Mouse (Mus musculus): Measurements from ENCODE around the gene Pde4d. TPM values are rescaled to one million over a fixed set of nuclear protein-coding genes. Genes with fewer than 3 reads are reported as not detected.

The Pde4d gene
- total and polyA plus RNA-seq, 2 experiments from 2014 or later: 19.0 to 103 TPM

DNA sequence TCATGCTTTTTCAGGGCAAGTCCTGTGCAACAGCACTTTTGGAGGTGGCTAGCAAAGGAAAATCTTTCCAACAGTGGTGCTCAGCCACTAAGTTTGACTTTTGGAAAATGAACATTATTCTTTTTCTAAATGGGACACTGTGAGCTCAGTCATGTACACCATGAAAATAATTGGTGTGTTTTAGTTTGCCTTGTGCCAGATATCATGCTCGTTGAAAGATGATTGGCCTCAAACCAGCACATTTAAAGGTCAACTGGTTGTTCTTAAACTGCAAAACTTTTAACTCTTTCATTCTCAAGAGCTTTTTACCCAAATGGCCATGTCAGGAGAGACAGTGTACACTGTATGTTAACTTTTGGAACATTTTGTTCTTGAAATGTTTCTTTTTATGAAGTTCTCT is 17.3 kb downstream of the Pde4d start:
- no peak for DNase-seq (ENCODE audit: low spot score)
- Histone ChIP-seq H3K4me2 (ENCODE audit: low read depth, low read length, poor library complexity, severe bottlenecking) (no peak overlapping the region), H3K9ac (replicated peaks; ENCODE audit: low read length, poor library complexity, severe bottlenecking) (no peak overlapping the region), H3K9me3 (ENCODE audit: low read length) (no peaks in the 10 kb centered on the region), H3K27me3 (ENCODE audit: insufficient read depth, low read length) (no peaks in the 10 kb centered on the region), H3K4me3 (ENCODE audit: low read depth, low read length) (no peak overlapping the region), H3K4me1 (ENCODE audit: insufficient read depth, low read length) (no peaks in the 10 kb centered on the region), H3K36me3 (ENCODE audit: insufficient read depth, low read length) (no peaks in the 10 kb centered on the region), H3K27ac (ENCODE audit: low read depth, low read length) (no peak overlapping the region)
- no peak for TF ChIP-seq CTCF (IDR thresholded peaks at IDR 0.05)
- no peak for ATAC-seq (ENCODE audit: low FRiP score)
- 80% methylated on average over 1 of the region's 1 CpGs for WGBS

- WGBS: 96% methylated on average over 3 of the region's 3 CpGs
- no peak overlapping the region for H3K9ac ChIP-seq (replicated peaks; ENCODE audit: low read length, poor library complexity, severe bottlenecking)
- no peak overlapping the region for H3K4me2 ChIP-seq (ENCODE audit: low read depth, low read length, poor library complexity, severe bottlenecking)
- DNase-seq (ENCODE audit: low spot score) (no peak), ATAC-seq (ENCODE audit: low FRiP score) (no peak)
- no peaks in the 10 kb centered on the region for H3K4me1 ChIP-seq (ENCODE audit: insufficient read depth, low read length)
- no peaks in the 10 kb centered on the region for H3K36me3 ChIP-seq (ENCODE audit: insufficient read depth, low read length)
- H3K27me3 ChIP-seq (ENCODE audit: insufficient read depth, low read length): no peaks in the 10 kb centered on the region
- no peak overlapping the region for H3K27ac ChIP-seq (ENCODE audit: low read depth, low read length)
- no peak overlapping the region for H3K4me3 ChIP-seq (ENCODE audit: low read depth, low read length)
- no peaks in the 10 kb centered on the region for H3K9me3 ChIP-seq (ENCODE audit: low read length)
- TF ChIP-seq CTCF (IDR thresholded peaks at IDR 0.05): no peak
Measured at GRCm38 (mm10) chr13:108480451-108480850, 30.7 kb downstream of the Pde4d start.

GRCm38 (mm10) chr13:108485036-108485435 is 35.3 kb downstream of the Pde4d start:
- H3K36me3 ChIP-seq (ENCODE audit: insufficient read depth, low read length): no peaks in the 10 kb centered on the region
- no peak for TF ChIP-seq CTCF (IDR thresholded peaks at IDR 0.05)
- no peak overlapping the region for H3K4me2 ChIP-seq (ENCODE audit: low read depth, low read length, poor library complexity, severe bottlenecking)
- no peak for DNase-seq (ENCODE audit: low spot score)
- H3K9me3 ChIP-seq (ENCODE audit: low read length): no peaks in the 10 kb centered on the region
- WGBS: 91% methylated on average over 6 of the region's 6 CpGs
- no peak overlapping the region for H3K9ac ChIP-seq (replicated peaks; ENCODE audit: low read length, poor library complexity, severe bottlenecking)
- no peaks in the 10 kb centered on the region for H3K27me3 ChIP-seq (ENCODE audit: insufficient read depth, low read length)
- ATAC-seq (ENCODE audit: low FRiP score): no peak
- H3K4me3 ChIP-seq (ENCODE audit: low read depth, low read length): no peak overlapping the region
- no peak overlapping the region for H3K27ac ChIP-seq (ENCODE audit: low read depth, low read length)
- no peaks in the 10 kb centered on the region for H3K4me1 ChIP-seq (ENCODE audit: insufficient read depth, low read length)

GRCm38 (mm10) chr13:108487066-108487465 is 37.3 kb downstream of the Pde4d start:
- Histone ChIP-seq H3K4me2 (ENCODE audit: low read depth, low read length, poor library complexity, severe bottlenecking) (no peak overlapping the region), H3K9me3 (ENCODE audit: low read length) (no peaks in the 10 kb centered on the region), H3K9ac (replicated peaks; ENCODE audit: low read length, poor library complexity, severe bottlenecking) (no peak overlapping the region), H3K4me3 (ENCODE audit: low read depth, low read length) (no peak overlapping the region), H3K36me3 (ENCODE audit: insufficient read depth, low read length) (no peaks in the 10 kb centered on the region), H3K4me1 (ENCODE audit: insufficient read depth, low read length) (no peaks in the 10 kb centered on the region), H3K27ac (ENCODE audit: low read depth, low read length) (no peak overlapping the region), H3K27me3 (ENCODE audit: insufficient read depth, low read length) (no peaks in the 10 kb centered on the region)
- 85% methylated on average over 3 of the region's 3 CpGs for WGBS
- no peak for TF ChIP-seq CTCF (IDR thresholded peaks at IDR 0.05)
- ATAC-seq (ENCODE audit: low FRiP score) (no peak), DNase-seq (ENCODE audit: low spot score) (no peak)

DNA sequence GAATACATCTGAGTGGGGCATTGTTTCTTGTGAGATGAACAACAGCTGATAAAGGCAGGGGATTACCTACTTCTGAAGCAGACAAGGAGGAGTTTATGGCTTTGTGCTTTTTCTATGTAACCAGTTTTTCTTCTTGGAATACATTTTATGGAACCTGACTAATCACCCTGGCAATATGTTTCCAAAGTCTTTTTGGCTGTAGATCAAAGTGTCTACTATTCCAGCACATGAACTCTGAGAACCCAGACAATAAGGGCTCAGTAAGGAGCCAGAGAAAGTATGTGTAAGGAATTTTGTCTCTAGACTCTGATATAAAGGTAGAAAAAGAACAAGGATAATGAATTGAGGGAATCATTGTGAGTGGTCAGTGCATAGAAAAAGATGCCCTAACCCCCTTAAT is 40.1 kb downstream of the Pde4d start:
- no peaks in the 10 kb centered on the region for H3K4me1 ChIP-seq (ENCODE audit: insufficient read depth, low read length)
- H3K9ac ChIP-seq (replicated peaks; ENCODE audit: low read length, poor library complexity, severe bottlenecking): no peak overlapping the region
- no peak overlapping the region for H3K4me3 ChIP-seq (ENCODE audit: low read depth, low read length)
- TF ChIP-seq CTCF (IDR thresholded peaks at IDR 0.05): no peak
- H3K27me3 ChIP-seq (ENCODE audit: insufficient read depth, low read length): no peaks in the 10 kb centered on the region
- no peaks in the 10 kb centered on the region for H3K36me3 ChIP-seq (ENCODE audit: insufficient read depth, low read length)
- H3K4me2 ChIP-seq (ENCODE audit: low read depth, low read length, poor library complexity, severe bottlenecking): no peak overlapping the region
- no peaks in the 10 kb centered on the region for H3K9me3 ChIP-seq (ENCODE audit: low read length)
- H3K27ac ChIP-seq (ENCODE audit: low read depth, low read length): no peak overlapping the region
- DNase-seq (ENCODE audit: low spot score) (no peak), ATAC-seq (ENCODE audit: low FRiP score) (no peak)

GRCm38 (mm10) chr13:108490872-108491271 is 41.1 kb downstream of the Pde4d start:
- Histone ChIP-seq H3K4me2 (ENCODE audit: low read depth, low read length, poor library complexity, severe bottlenecking) (no peak overlapping the region), H3K9ac (replicated peaks; ENCODE audit: low read length, poor library complexity, severe bottlenecking) (no peak overlapping the region), H3K36me3 (ENCODE audit: insufficient read depth, low read length) (no peaks in the 10 kb centered on the region), H3K4me3 (ENCODE audit: low read depth, low read length) (no peak overlapping the region), H3K27ac (ENCODE audit: low read depth, low read length) (no peak overlapping the region), H3K9me3 (ENCODE audit: low read length) (no peaks in the 10 kb centered on the region), H3K27me3 (ENCODE audit: insufficient read depth, low read length) (no peaks in the 10 kb centered on the region), H3K4me1 (ENCODE audit: insufficient read depth, low read length) (no peaks in the 10 kb centered on the region)
- TF ChIP-seq CTCF (IDR thresholded peaks at IDR 0.05): no peak
- no peak for ATAC-seq (ENCODE audit: low FRiP score)
- 83% methylated on average over 2 of the region's 2 CpGs for WGBS
- no peak for DNase-seq (ENCODE audit: low spot score)

GRCm38 (mm10) chr13:108492886-108493285 is 43.1 kb downstream of the Pde4d start:
- H3K4me3 ChIP-seq (ENCODE audit: low read depth, low read length): no peak overlapping the region
- H3K4me2 ChIP-seq (ENCODE audit: low read depth, low read length, poor library complexity, severe bottlenecking): no peak overlapping the region
- H3K9ac ChIP-seq (replicated peaks; ENCODE audit: low read length, poor library complexity, severe bottlenecking): no peak overlapping the region
- no peaks in the 10 kb centered on the region for H3K4me1 ChIP-seq (ENCODE audit: insufficient read depth, low read length)
- no peaks in the 10 kb centered on the region for H3K27me3 ChIP-seq (ENCODE audit: insufficient read depth, low read length)
- ATAC-seq (ENCODE audit: low FRiP score) (no peak), DNase-seq (ENCODE audit: low spot score) (no peak)
- H3K27ac ChIP-seq (ENCODE audit: low read depth, low read length): no peak overlapping the region
- TF ChIP-seq CTCF (IDR thresholded peaks at IDR 0.05): no peak
- no peaks in the 10 kb centered on the region for H3K36me3 ChIP-seq (ENCODE audit: insufficient read depth, low read length)
- no peaks in the 10 kb centered on the region for H3K9me3 ChIP-seq (ENCODE audit: low read length)
